Mouse (Mus musculus): ENCODE results near the gene Grid2ip.

Grid2ip gene

GRCm38 (mm10) chr5:143356686-143357388, at the start of gene Grid2ip:
Grid2ip (plus strand) TSS chr5:143357338.
- DNase-seq = no peak

DNA sequence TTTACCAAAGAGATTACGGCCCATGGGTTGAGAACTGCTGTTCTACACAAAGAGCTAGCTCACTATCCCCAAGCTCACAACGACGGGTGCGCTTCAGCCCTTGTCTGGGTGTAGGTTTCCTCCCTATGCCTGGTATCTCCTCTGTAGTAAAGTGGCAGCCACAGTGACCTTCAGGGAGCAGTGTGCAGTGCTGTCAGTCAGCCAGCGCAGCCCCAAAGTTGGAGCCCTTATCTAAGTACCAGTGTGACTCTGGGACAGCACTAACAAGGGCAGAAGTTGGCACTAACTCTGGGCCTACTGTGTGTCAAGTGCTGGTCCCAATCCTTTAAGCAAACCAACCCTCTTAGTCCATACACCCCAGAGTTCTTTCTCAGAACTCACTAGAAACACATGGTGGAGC, 48.3 kb upstream of the Grid2ip start:
- no peak for DNase-seq

DNA sequence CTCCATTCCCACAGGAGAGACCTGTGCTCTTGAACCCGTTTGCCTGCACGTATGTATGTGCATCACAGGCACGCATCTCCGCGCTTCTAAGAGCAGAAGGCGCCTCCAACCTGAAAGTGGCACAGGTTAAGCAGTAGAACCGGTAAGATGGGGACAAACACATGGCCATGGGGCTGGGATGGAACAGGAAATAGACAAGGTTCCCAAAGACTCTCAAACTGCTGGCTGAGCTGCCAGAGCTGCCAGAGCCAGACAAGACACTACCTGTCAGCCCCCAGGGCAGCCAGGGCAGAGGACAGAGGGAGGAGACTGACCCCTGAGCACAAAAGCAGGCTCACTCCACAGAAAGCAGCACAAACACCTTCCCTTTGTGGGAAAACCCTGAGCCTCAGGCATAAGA, 47.2 kb upstream of the Grid2ip start:
- no peak for DNase-seq

- DNase-seq = peak; percentile 87 to 94
These were observed 45.3 kb upstream of the Grid2ip start for GRCm38 (mm10) chr5:143311886-143312285.

GRCm38 (mm10) chr5:143314183-143314729, 42.9 kb upstream of the Grid2ip start:
- no peak for DNase-seq

DNA sequence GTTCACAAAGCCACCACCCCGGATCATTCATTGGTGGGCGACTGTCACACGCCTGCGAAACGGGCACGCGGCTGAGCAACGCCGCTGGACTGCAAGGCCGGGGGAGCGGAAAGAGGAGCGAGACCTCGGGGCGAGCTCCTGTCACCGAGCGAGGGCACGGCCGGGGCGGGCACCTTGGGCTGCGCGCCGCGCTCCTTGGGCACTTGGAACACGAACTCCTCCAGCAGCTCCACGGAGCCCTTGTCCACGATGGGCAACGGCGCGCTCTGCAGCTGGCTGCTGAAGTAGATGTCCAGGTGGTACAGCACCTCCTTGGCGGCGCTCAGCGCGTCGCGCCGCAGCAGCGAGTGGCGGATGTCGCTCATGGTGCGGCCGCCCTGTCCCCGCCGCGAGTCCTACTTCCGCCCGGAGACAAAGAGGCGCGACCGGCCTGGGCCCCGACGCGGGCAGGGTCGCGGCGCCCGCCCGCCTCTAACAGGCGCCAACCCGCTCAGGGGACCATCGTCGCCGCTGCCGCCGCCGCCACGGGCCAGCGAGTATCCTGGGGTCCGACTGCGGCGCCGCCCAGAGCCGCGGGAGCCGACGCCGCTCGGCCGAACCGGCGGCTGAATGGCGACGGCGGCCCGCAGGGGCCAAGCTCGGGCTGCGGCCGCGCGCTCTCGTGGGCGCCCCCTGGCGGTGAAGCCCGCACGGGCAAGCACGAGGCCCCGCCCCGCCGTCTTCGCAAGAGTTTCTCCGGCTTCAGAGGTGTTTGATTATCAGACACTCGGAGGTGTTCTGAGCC, 42.2 kb upstream of the Grid2ip start, which contains the start of gene E130309D02Rik:
TSS of gene E130309D02Rik (minus strand) at position 631 of the 784 bp plus-strand sequence.
- peak; percentile 96 to 98 for DNase-seq

DNA sequence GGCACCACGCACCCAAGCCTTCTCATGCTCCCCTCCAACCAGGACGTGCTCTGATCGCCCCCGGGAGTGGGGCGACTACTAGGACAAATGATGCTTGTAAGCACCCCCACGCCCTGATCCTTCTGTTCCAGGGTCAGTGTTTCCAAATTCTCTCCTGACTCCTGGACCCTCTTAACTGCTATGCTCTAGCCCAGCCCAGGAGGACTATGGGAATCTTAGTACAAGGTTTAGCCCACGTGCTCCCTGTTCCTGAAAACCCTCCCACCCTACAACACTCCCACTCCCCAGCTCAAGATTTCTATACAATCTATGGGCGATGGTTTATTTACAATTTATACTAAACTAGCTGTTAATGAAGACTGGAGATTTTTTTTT, 41.6 kb upstream of the Grid2ip start:
- no peak for DNase-seq

GRCm38 (mm10) chr5:143316605-143317287, 40.4 kb upstream of the Grid2ip start:
- DNase-seq = peak; percentile 42 to 49

DNA sequence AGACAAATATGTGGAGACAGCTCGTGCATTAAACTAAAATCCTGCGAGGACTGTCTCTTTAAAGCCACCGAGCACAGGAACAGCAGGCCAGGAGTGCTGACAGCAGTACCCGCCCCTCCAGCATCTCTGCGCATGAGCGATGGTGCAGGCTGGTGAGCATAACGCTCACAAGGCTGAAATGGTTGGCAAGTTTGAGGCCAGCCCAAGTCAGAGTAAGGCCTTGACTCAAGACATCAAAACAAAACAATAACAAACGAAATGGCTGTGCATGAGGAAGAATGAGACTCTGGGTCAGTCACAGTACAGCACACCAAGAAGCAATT, 39.9 kb upstream of the Grid2ip start:
- no peak for DNase-seq

DNA sequence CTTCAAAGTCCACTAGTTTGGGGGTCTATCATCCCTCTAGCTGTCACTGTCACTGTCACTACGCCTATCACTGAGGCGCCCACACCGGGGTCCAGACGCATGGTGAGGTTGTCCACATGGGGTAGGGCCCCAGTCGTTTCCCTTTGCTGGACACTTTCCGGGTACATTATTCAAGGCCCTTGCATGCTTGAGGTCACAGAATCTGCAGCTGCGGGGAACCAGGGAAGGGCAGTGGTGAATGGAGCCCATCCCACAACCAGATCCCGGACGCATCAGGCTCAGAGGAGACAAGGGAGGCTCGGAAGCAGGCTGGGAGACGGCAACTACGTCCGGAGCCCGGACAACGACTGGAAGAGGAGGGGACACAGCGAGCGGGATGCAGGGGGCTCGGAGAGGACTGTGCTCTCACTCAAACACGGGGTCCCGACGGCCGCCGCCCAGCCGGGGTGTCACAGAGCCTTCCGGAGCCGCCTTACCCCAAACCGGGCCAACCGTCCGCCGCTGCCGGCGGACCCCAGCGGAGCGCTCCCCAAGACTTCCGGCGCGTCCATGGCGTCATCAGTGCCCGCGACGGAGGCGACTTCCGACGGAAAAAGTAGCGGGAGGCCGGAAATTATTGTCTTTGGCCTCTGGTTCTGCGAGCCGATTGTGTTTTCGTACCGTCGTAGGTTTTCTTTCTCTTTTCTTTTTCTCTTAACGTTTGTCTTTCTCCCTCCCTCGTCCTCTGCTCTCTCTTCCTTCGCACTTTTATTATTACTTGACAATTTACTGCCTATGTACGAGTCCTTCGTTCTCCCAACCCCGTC, 28.2 kb upstream of the Grid2ip start, which contains the start of gene Zdhhc4:
TSS of gene Zdhhc4 (minus strand) at position 567 of the 806 bp plus-strand sequence.
- DNase-seq = peak; percentile 95 to 96

DNA sequence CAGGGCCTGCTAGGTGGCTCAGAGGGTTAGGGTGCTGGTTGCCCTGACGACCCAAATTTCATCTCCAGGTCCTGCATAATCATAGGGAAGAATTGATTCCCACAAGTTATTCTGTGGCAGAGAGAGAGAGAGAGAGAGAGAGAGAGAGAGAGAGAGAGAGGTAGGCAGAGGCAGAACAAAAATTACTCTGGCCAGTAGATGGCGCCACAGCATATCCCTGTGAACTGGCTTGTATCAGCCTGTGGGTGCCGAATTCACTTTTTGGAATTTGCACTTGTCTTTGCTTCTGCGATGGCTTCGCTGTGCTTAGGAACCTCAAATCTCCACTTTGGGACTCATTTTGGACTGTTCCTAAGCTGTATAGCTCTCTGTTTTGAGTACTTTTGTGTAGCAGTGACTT, 23.3 kb upstream of the Grid2ip start:
- peak; percentile 89 to 95 for DNase-seq

DNA sequence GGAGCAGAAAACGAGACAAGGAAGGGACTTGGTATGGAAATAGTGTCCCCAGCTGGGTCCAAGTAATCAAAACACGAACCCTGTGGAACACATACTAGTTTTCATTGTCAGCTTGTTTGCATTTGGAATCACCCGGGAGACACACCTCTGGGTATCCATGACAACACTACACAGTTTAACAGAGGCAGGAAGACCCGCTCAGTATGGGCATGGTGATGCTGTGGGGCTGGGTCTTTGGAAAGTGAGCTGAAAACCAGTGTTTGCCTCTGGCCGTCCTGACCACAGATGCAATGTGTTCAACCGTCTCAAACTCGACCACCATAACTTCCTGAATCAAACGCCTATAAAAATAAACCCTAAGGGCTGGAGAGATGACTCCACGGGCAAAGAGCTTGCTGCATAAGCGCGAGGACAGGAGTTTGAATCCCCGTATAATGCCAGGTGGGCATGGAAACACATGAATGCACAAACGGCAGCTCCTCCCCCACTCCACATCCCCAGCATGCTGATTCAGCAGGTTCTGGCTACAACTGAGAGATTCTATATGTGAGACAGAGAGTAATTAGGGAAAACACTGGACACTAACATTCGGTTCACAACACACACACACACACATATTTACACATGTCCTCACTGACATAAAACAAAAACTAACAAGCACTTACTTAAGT, 22.6 kb upstream of the Grid2ip start:
- no peak for DNase-seq

DNA sequence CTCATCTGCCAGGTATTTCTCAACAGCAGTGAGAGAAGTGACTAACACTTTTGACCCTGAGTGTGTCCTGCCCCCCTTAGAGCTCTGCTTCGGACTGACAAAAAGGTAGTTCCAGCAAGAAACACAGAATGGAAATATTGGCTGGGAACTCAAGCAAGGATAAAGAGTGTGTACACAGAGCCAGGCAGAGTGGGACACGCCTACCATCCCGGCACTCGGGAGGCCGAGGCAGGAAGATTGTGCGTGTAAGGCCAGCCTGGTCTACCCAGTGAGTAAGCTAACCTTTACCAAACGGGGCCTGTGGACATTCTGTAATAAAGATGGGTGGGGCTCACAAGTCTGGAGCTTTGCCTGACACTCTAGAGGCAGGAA, 22.1 kb upstream of the Grid2ip start:
- DNase-seq = no peak

- peak in 1 of 2 experiments; percentile 44 for DNase-seq
These were observed 20.6 kb upstream of the Grid2ip start for GRCm38 (mm10) chr5:143336559-143336958.

DNA sequence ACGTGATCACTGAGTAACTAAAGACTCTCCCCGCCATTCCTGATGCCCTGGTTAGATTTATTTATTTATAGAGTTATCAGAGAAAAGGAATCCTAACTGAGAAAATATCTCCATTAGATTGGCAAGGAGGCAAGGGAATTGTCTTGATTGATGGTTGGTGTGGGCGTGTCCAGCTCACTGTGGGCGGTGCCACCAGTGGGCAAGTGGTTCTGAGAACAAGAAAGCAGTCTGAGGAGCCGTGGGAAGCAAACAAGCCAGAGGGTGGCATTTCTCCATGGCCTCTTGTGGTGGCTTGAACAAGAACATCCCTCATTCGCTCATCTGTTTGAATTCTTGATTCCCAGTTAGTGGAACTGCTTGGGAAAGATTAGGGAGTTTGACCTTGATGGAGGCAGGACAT, 17.5 kb upstream of the Grid2ip start:
- no peak for DNase-seq

- no peak for DNase-seq
These were observed 10.8 kb upstream of the Grid2ip start for GRCm38 (mm10) chr5:143346367-143346766.

DNA sequence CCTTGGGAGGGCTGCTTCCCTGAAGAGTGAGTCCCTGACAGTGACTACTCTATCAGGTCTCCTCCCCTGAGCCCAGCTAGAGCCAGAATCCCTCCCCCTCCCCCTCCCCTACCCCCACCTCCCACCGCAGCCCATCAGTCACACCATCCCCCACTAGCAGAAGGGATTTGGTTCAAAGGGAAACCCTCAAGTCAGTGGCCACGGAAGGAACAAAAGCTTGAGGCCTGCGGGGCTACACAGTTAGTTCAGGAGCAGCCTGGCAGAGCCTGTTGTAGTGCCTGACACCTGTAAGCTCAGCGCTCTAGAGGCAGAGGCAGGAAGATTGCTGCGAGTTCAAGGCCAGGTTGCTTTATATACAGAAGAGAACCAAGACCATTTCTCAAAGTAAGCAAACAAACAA, 1.1 kb upstream of the Grid2ip start:
- DNase-seq = no peak

DNA sequence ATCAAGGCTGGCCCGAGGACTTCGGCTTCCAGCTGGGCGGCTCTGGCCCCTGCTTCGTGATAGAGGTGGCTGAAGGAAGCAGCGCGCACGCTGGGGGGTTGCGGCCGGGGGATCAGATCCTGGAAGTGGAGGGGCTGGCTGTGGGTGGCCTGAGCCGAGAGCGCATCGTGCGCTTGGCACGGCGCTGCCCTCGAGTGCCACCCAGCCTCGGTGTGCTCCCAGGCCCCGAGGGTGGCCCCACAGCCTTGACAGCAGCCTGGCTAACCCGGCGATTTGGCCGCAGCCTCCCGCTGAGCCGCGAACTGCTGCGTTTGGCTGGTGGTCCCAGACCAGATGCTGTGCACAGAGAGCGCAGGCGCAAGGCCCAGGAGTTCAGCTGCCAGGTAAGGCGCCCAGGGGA, 426 bp downstream of the Grid2ip start:
- peak; percentile 40 to 61 for DNase-seq

DNA sequence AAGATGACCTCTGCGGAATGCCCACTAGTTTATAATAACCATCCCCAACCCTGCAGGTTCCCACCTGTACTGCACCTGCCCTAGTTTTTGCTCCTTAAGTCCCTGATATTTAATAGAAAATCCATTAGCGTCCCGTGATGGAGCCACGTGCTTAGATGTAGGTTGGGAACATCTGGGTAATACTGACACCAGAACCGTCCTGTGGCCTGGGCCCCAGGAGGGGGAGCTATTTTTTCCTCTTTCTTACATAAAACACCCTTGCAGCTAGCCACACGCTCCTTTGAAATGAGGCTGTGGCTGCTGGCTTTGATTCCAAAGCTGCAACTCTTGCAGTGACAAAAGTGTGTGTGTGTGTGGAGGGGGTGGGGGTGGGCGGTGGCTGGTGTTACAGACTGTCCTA, 2.1 kb downstream of the Grid2ip start:
- no peak for DNase-seq

DNA sequence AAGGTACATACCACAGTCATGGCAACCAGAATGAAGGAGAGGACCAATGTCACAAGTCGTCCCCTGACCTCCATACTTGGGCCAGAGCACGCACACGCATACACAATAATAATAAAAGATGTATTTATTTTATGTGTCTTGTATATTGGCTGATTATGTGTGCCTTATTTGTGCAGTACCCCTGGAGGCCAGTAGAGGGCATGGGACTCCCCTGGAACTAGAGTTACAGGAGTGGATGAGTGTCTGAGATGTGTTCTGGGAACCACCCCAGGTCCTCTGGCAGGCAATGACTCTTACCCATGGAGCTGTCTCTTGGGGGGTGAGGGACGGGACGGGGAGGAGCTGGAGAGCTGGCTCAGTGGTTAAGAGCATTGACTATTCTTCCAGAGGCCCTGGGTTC, 2.9 kb downstream of the Grid2ip start:
- peak in 1 of 2 experiments; percentile 62 for DNase-seq

- no peak for DNase-seq
These were observed 4.3 kb downstream of the Grid2ip start for GRCm38 (mm10) chr5:143361428-143361827.
